Mouse (Mus musculus) yolk sac, embryonic 10.5 days (tissue): ENCODE measurements around the gene Tomm34.
"Not testable (repeated sequence)": the region's sequence is repeated elsewhere in the genome, so short reads cannot be mapped to it uniquely, and the experiment has no call there.

Experiments
- DNase-seq: peaks from one replicate; pipeline ENCODE4 v3.0.0-alpha.2; 2017; ENCODE audit warnings: low spot score

Tomm34 gene

GRCm38 (mm10) chr2:164076874-164077425 lies 6.0 kb upstream of the Tomm34 start:
- DNase-seq, result no peak

GRCm38 (mm10) chr2:164075088-164075487 lies 4.1 kb upstream of the Tomm34 start:
- no peak for DNase-seq

GRCm38 (mm10) chr2:164073918-164074578 lies 3.1 kb upstream of the Tomm34 start:
- DNase-seq, result peak; percentile 95

GRCm38 (mm10) chr2:164073120-164073519 lies 2.2 kb upstream of the Tomm34 start:
- no peak for DNase-seq

- DNase-seq, result no peak
Measured at GRCm38 (mm10) chr2:164072109-164072508, 1.1 kb upstream of the Tomm34 start.

- DNase-seq, result not testable (repeated sequence)
Measured at GRCm38 (mm10) chr2:164071437-164071820, 460 bp upstream of the Tomm34 start.

- no peak for DNase-seq
Measured at GRCm38 (mm10) chr2:164070142-164070764, 716 bp downstream of the Tomm34 start, which contains the start of gene Stk4. Gene Stk4 (plus strand): TSS chr2:164070322.

GRCm38 (mm10) chr2:164059634-164060235 lies 11.2 kb downstream of the Tomm34 start:
- DNase-seq, result no peak

- DNase-seq, result no peak
Measured at GRCm38 (mm10) chr2:164054671-164055070, 16.3 kb downstream of the Tomm34 start.

GRCm38 (mm10) chr2:164053767-164054166 lies 17.2 kb downstream of the Tomm34 start:
- no peak for DNase-seq

GRCm38 (mm10) chr2:164047197-164047690 lies 23.7 kb downstream of the Tomm34 start:
- DNase-seq, result peak; percentile 53

GRCm38 (mm10) chr2:164041523-164041922 lies 29.4 kb downstream of the Tomm34 start:
- DNase-seq, result no peak

GRCm38 (mm10) chr2:164040949-164041348 lies 30.0 kb downstream of the Tomm34 start:
- no peak for DNase-seq

- no peak for DNase-seq
Measured at GRCm38 (mm10) chr2:164038407-164039028, 32.5 kb downstream of the Tomm34 start.

- no peak for DNase-seq
Measured at GRCm38 (mm10) chr2:164036520-164037019, 34.4 kb downstream of the Tomm34 start.

GRCm38 (mm10) chr2:164032973-164033372 lies 38.0 kb downstream of the Tomm34 start:
- no peak for DNase-seq

- no peak for DNase-seq
Measured at GRCm38 (mm10) chr2:164031147-164031546, 39.8 kb downstream of the Tomm34 start.

GRCm38 (mm10) chr2:164025150-164025549 lies 45.8 kb downstream of the Tomm34 start, which contains the start of gene Pabpc1l:
Gene Pabpc1l (plus strand): TSS chr2:164025450.
- no peak for DNase-seq

- DNase-seq, result no peak
Measured at GRCm38 (mm10) chr2:164022104-164022503, 48.9 kb downstream of the Tomm34 start.

- no peak for DNase-seq
Measured at GRCm38 (mm10) chr2:164019943-164020342, 51.0 kb downstream of the Tomm34 start.

- no peak for DNase-seq
Measured at GRCm38 (mm10) chr2:164018910-164019309, 52.1 kb downstream of the Tomm34 start.

- DNase-seq, result no peak
Measured at GRCm38 (mm10) chr2:164015304-164015703, 55.7 kb downstream of the Tomm34 start.
